Mouse (Mus musculus) urinary bladder, adult 18-20 months (tissue): Measurements from ENCODE around the gene Sh2b2.

ENCODE experiments used
- DNase-seq, 2 experiments: peaks; one replicate each; pipeline ENCODE4 v3.0.0; 2022; ENCODE audit warnings: low spot score in 2 of 2, mixed read lengths in 2 of 2

Sh2b2 gene

DNA sequence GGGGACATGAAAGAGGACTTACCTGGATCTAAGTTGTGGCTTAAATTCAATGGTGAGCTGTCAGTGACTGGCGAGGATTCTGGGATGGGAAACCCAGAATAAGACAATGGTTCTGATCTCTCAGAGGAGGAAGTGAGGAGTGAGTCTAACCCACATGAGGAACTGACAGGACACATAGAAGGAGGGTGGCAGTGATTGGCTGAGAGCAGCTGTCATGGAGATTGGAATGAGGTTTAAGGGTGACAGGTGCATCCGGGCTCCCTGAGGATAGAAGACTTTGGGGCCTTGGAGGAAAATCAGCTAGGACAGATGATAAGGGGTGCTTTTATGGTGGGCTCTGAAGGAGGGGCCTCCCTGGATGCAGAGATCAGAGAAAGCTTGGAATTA, at the start of gene Sh2b2:
TSS of gene Sh2b2 (minus strand) at position 105 of the 387 bp plus-strand sequence.
- DNase-seq = no peak

DNA sequence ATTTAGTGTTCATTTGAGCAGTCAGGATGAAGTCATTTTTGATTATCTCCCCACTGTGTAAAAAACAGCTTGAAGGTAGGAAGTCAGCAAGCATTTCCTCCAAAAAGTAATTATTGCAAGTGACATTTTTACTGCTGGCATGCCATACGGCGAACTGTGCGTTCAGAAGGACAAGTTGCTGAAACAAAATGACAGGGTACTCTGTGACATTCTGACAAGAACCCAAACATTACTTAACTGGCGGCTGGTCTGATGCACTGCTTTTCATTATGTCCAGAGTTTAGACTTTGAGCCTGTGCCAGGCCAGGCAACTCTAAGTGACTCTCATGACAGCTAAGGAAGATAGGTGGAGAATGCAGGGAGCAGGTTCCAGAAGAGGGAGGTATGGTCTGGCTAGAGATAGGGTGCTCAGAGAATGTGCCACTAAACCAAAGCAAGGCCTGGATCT, 46.6 kb upstream of the Sh2b2 start:
- DNase-seq = no peak

DNA sequence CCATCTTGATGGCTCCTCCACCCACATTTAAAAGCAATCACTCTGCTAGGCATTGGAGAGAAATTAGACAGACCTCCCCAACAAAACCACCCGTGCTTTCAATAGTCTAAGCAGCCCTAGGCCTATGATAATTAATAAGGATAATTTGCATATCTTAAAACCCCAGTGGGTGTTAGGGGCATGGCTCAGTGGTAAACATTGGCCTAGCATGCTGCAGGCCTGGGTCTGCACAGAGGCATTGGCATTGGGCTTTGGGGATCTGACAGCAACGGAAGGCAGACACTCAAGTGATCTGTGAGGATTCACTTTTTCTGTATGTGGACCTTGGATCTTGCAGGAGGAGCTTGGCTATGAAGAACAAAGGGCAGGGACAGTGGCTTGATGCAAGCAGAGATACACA, 46.0 kb upstream of the Sh2b2 start:
- no peak for DNase-seq

DNA sequence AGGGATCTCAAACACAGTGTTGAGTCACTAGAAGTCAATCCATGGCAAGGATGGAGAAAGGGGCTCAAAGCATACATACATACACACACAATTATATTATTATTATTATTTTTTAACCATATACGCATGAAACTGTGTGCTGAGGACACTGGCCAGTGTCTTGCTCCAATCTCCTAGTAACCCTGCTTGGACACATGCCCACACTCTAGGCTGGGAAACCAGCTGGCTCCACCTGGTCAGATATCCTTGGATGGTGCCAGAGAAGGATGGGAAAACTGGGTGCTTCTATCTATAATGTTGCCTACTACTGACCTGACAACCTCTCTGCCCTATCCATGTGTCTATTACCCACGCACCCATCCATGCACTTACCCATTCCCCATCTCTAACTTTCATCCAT, 45.2 kb upstream of the Sh2b2 start:
- no peak for DNase-seq

DNA sequence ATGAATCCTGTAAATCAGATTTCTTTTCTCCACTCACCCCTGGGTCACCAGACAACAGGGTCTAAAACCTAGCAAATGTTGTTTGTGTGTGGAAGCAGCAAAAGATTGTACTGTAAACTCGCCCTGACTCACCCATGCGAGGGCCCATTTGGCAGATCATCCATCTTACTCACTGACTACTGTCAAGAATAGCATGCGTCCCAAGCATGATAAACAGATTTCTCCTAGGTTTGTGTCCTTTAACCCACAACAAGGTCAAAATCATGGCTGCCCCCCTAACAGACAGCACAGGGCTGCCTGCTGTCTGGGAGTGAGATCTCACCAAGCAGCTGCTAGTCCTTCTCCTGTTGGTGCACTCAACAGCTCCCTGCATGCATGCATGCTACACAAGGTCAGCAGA, 43.4 kb upstream of the Sh2b2 start:
- no peak for DNase-seq

DNA sequence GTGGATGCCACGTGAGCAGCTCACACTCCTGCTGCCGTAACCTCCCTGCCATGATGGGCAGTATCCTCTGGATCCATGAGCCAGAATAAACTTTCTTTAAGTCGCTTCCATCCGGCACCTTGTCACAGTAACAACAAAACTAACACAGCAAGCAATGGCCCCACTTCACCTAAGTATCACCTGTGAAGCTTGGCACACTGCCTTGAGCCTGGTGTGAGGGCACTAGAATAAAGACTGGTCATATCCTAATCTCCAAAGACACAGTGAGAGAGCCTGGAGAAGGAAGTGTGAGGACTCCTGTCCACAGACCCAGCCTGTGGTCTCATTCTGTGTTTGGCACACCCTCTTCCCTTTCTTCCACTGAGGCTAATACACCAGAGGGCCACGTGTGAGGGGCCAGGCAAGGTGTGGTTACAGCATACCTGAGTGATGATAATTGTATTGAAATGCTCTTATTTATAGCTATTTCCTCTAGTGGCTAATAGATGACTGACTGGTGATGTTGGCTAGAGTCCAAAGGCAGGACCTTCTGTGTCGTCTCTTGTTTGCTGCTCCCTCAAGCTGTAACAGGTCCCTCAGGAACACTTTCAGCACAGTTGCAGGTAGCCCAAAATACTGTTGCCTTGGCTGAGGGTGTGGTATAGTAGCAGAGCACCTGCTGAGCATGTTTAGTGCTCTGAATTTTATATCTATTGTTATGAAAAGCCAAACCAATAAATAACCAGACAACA, 42.2 kb upstream of the Sh2b2 start:
- peak in 1 of 2 experiments; percentile 27 for DNase-seq

DNA sequence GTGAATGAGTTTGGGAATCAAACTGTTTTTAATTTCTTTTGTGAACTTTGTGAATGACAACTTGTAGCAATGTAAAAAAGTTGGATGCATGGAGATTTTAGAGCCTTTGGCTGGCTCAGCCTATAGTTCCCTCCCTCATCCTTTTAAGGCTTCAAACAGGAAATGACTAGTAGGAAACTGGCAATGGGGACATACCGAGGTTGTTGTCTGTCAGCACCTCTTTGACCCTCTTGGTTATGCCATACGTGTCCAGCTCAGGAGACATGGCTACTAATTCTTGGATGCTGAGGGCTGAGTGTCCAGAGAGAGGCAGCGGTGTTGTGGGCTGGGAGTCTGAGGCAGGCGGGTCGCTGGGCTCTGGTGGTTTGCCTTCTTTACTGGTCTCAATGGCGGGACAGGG, 40.2 kb upstream of the Sh2b2 start:
- DNase-seq = no peak

DNA sequence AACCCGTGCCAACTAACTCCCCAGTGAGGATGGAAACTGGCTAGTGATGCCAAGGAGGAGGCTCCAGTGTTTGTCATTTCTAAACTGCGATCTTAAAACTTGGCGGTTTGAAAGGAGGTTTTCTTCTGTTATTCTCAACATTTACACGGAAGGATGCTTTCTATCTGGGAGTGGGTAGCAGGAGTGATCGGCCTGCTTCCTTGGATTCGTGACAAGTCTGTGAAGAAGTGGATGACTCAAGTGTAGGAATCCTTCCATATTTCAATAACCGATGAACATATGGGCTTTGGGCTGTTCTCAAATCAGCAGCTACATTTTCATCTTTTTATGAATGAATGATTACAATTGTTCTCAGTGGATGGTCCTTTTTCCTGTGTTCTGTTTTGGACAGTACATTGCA, 38.8 kb upstream of the Sh2b2 start:
- no peak for DNase-seq

DNA sequence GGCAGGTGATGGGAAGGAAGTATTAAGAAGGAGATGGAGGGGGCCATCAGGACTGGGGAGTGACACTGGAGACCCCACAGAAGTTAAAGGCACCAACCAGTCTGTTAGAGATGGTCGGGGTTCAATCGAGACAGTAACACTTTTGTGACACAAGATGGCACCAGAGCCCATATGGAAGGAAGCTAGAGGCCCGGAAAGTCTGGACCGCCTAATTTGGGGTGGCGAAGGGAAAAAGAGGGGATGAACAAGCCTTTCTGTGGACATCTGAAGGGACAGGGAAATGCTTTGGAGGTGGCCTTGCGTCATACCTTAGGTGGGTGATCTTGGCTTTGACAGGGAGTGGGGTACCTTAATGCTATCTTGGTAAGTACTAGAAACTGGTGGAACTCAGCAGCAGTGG, 35.0 kb upstream of the Sh2b2 start:
- no peak for DNase-seq

DNA sequence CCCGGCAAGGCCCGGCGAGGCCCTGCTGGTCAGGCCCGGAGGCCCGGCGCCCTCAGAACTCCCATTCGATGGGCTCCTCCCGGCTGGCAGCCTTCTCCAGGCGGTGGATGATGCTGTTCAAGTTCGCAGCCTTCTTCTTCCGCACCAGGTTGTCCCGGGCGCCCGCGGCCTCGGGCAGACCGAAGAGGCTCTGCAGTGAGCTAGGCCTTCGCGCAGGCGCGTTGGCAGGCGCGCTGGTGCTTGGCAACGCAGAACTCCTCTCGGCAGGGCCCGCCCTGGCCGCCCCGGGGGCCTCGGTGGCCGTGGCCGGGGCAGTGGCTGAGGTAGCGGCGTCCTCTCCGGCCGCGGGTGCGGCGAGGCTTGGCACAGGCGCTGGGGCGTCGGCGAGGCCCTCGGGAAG, 28.4 kb upstream of the Sh2b2 start:
- no peak for DNase-seq

DNA sequence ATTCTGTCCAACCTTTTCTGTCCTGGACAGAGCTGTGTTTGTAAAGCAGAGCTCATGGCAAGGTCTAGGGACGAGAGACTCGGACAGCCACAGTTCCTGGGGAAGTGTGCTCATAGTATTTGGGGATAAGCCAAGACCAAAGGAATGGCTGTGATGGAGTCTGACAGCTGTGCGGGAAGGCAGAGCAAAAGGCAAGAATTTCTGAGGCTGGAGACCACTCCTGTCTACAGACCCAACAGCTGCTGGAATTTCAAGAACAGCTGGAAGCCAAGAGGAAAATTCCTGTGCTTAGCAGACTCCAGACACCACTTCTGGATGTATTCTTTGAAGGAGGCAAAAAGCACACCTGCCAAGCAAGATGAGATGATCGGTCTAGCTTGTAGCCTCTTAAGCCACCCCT, 23.6 kb upstream of the Sh2b2 start:
- DNase-seq = no peak

DNA sequence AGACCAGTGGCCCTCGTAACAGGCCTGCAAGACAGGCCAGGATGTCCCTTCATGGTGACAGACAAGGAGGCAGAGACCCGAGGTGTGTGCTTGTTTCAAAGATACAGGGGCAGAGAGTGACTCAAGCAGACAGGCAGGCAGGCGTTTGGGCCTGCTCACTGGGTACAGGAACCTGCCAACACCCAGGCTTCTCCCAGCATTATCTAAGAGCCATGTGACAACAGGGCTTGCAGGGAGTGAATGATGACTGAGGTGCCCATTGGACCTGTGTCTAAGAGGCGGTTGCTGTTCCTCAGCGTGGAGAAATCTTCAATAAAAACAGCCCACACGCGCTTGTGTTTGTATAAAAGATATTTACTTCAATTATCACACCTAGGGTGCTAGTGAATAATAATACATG, 19.7 kb upstream of the Sh2b2 start:
- DNase-seq = no peak

DNA sequence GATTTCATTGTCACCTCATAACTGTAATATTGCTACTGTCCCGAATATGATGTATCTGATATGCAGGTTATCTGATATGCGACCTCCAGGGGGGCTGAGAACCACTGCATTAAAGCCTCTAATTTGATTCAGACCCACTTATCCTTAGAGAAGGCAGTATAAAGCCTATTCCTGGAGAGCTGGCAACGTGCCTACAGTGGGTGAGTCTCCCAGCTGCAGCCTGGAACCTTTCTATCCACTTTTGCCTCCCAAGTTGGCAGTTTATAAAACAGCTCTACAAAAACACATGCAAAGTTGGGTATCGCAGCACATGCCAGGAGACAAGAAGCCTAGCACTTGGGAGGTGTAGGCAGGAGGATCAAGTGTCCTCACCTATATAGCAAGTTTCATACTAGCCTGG, 17.0 kb upstream of the Sh2b2 start:
- no peak for DNase-seq

DNA sequence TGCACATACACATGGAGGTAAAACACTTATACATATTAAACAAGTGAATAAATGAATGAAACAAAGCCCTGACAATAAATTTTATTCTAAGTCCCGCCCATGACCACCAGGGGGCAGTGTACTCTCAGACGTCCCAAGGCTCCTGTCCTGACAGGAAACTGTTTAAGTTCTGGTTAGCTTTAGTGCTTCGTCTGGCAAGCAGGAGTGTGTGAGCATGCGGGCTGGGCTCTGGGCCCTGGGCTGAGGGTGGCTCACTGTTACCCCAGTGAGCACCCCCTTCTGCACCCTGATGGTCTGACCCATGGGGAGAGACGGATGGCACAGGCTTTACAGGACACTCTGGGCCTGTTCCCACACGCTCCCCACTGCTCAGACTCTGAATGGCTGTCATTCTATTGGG, 12.6 kb upstream of the Sh2b2 start:
- peak; percentile 32 to 73 for DNase-seq

DNA sequence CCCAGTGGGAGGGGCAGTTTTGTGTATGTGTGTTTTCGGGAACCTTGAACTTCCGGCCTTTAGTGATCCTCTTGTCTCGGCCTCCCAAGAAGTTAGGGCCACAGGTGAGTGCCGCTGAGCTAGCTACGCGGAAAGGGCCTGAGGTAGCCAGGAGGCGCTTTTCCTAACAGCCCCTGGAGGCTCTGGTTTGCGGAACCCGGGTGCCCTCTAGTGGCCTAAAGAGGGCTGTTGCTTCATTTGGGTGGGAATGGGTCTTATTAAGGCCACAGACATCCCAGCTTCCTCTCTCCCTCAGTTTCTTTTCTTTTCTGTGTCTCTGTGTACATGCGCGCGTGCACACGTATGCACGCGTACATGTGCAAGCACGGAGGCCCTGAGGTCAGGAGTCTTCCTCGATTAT, 6.5 kb upstream of the Sh2b2 start:
- DNase-seq = peak; percentile 61 to 74

DNA sequence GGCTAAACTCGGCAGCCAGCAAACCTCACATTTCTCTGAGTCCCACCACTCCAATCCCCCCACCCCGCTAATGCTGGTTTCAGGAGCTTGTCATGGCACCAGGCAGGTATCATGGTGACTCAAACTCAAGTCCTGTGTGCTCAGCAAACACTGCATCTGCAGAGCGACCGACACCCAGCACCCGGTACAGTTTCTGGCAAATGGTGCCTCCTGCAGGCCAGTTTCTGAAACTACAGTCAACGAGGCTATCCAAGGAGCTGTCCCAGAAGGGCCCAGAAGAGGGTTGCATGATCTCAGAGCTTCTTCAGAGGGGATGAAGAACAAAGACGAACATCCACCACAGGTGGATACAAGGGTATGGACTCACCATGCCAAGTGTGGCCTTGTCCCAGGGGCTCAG, 4.6 kb upstream of the Sh2b2 start:
- DNase-seq = no peak

DNA sequence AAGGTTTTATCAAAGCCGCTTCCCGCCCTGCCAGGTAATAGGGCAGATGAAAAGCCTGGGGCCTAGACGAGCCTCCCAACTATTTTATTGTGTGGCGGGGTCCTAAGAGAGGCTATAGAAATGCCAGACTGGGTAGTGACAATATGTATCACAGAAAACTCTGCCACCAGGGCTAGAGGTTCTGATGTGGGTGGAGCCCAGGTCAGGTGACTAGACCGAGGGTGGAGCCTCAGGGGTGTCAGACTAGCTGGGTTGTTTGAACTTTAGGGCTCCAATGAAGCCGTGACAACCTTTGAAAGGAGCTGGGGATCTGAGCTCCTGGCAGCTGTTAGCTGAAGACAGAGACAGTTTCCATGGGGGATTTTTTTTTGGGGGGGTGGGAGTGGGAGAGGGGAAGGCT, 2.1 kb upstream of the Sh2b2 start:
- DNase-seq = no peak

DNA sequence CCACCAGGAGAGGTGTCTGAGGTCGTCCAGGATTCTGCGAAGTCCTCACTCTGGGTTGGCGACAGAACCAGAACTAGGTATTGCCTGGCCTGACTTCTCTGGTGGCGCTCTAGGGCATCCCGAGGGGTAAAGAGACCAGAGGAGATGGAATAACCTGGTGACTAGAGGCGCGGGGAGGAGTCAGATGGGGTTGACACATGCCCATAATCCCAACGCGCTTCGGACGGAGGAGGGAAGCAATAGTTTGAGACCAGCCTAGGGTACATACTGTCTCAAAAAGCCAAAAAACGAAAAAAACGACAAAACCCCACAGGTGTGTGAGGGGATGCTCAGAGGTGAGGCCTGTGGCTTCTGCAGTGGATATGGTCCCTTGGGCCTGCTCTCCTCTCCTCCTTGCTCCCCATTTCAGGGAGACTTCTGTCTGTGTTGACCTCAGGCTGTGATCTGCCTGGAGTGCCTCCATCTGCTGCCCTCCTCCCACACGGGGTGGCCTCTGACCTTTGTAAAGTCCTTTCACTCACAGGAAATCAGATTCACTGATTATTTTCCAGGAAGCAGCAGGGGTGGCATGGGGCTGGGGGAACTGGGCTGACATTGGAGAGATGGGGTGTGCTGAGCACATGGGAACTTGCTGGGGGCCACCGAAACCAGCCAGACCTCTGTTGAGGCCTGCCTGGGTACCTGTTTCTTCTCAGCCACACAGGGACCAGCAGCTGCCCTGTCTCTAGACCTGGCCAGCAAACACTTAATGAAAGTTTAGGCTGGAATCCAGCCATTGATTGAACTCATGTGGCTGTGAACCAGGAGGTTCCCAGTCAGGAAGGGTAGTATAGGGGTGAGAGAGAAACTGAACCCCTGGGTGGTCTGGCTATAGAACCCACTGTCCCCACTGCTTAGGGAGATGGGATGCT, 560 bp downstream of the Sh2b2 start:
- DNase-seq = no peak

DNA sequence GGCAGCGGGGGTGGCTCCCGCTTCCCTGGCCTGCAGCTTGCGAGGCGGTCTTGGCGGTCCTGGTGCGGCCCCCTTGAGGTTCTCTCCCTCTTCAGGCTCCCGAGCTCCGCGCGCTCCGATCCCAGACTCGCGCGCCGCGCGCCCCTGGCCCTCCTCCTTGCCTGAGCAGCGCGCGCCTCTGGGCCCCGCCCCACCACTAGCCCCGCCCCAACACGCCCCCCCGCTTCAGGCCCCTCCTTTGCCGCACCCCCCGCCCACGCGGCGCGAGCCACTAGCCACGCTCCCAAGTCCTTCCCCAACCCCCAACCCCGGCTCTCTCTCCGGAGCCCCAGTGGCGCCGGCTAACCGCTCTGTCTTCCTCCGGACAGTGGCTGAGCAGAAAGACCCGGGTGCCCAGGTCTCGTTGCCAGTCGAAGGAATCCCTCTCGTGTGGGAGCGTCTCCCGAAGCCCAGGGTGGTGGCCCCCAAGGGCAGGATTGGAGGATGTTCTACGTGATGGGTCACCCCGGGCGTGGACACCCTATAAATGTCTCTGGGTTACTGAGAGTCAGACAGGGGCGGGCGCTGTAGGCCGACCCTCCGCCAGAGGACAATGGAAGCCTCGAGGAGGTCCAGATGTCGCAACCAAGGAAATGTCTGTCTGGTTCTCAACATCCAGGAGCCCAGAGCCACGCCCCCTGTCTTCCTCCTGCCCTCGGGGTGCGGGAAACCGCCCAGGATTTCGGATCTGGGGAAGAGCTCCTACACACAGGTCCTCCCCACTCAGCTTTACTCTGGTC, 1.4 kb downstream of the Sh2b2 start:
- peak; percentile 69 to 83 for DNase-seq

DNA sequence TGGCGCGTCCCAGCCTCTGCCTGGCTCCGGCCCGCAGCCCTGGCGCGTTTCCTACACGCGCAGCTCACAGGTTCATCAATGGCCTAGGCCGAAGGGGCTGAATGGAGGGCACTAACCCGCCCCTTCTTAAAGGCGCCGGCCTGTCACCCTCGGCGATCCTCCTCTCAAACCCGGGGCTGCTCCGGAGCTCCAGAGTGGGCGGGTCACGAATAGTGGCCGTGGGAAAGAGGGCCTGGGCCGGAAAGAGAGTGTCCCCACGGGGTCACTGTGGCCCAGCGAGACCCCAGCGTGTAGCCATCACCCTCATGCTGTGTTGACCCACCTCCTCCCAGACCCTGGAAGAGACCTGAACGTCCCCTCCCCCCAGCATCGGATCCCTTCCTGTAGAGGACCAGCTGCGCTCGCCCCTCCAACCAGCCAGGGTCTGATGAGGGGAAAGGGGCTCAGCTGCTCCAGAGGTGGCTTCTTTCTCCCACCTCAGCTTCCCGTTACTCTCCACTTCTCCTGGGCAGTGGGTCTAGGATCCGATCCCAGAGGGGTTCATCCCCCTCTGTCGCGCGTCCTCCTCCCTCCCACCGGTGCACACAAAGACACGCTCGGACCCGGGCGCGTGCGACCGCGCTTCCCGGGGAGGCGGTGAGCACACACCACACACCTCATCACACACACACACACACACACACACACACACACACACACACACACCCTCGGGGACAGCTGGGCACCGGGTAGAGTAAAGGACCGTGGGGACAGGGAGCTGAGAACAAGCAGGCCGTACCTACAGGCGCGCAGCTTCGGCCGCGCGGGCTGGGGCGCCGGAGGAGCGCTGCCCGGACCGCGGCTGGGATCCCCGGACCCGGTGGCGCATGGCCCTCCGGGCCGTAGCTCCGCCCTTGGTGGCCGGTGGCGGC, 2.2 kb downstream of the Sh2b2 start:
- DNase-seq = peak in 1 of 2 experiments; percentile 29

DNA sequence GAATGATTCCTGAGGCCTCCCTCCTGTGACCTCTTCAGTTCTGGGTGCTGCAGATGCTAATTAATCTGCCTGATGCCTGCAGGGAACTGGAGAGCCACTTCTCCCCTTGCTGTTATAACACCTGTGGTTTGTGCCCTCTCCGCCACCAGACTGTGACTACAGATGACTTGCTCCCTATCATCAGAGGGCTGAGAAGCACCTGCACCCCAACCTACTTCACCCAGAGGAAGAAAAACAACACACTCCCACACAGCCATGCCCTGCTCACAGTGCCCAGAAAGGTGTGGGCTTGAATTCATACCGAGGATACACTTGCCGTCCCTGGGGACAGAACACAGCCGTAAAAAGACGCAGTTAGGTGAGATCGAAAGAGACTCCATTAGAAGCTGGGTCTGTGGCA, 5.2 kb downstream of the Sh2b2 start:
- DNase-seq = no peak
